ENCODE assay signal across 16 mouse cellular contexts in the genomic region with DNA sequence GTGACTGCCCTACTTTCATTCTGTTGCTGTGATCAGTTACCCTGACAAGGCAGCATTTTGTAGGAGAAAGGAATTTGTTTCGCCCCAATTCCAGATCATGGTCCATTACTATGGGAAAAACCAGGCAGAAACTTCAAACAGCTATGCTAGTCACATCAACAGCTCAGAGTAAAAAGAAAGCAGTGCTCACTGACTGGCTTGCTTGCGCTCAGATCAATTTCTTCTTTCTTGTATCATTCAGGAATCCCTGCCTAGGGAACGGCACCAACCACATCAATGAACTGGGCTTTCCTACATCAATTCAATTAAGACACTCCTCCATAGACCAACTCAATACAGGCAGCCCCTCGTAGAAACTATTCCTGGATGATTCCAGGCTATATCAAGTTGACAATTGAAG.
"Had no signal": no experiment of that assay in that cellular context is flagged by ENCODE, and none has a peak within 500 bp of the region (broad histone marks: within the 10 kb centered on the region; RNA-seq: fewer than 3 reads in every experiment).

No protein-coding gene starts in this region.

- H3K4me1 ChIP-seq: lung, embryonic 15.5 days; megakaryocyte, embryonic 14.5 days; midbrain, embryonic 12.5 days; neural tube, embryonic 12.5 days; stomach, embryonic 15.5 days had no signal

- DNase-seq: liver, postnatal 0 days; lung, adult 2 months; lung, postnatal 14 days; lung, postnatal 36 days; midbrain, embryonic 14.5 days; right cerebral cortex, postnatal 14 days; thymus, adult 2 months; thymus, postnatal 25 days; thymus, postnatal 4 days had no signal

- H3K4me3 ChIP-seq: lung, embryonic 15.5 days; megakaryocyte, embryonic 14.5 days; midbrain, embryonic 12.5 days; neural tube, embryonic 12.5 days; stomach, embryonic 15.5 days had no signal

- H3K27ac ChIP-seq: lung, embryonic 15.5 days; macrophage; midbrain, embryonic 12.5 days; neural tube, embryonic 12.5 days; stomach, embryonic 15.5 days; stomach, postnatal 0 days had no signal
